Mouse (Mus musculus): ENCODE data around the gene Tomm40l. TPM values are rescaled to one million over a fixed set of nuclear protein-coding genes. Genes with fewer than 3 reads are reported as not detected.

Tomm40l gene
- polyA plus RNA-seq, 1 experiment from 2014 or later, result 25.4 TPM

GRCm38 (mm10) chr1:171193911-171194830 lies 28.1 kb downstream of the Tomm40l start:
- Histone ChIP-seq H3K9ac (ENCODE audit: low read depth, low read length) (no peak overlapping the region), H3K36me3 (ENCODE audit: control insufficient read depth, insufficient read depth, low read length) (no peaks in the 10 kb centered on the region), H3K4me2 (ENCODE audit: low read depth, low read length) (peak overlapping the region; percentile 45), H3K4me3 (ENCODE audit: low read depth, low read length) (peak overlapping the region; percentile 56; the same call in 1 of the 2 replicates), H3K4me1 (ENCODE audit: control insufficient read depth, insufficient read depth, low read length) (peaks cover 38% of the 10 kb centered on the region; the same call in 1 of the 2 replicates), H3K9me3 (ENCODE audit: control insufficient read depth, low read length) (no peaks in the 10 kb centered on the region), H3K27me3 (replicated peaks; ENCODE audit: control insufficient read depth, insufficient read depth, low read length) (peaks cover 61% of the 10 kb centered on the region), H3K27ac (replicated peaks; ENCODE audit: low read depth, low read length) (no peak overlapping the region)
- peak; percentile 19; the same call in 1 of the 2 replicates for ATAC-seq (ENCODE audit: low read depth)
- WGBS, result 20% methylated on average over 11 of the region's 11 CpGs
- peak; percentile 44 for DNase-seq (ENCODE audit: low spot score)

- Histone ChIP-seq H3K9ac (ENCODE audit: low read depth, low read length) (0 out of 2 replicates have a peak overlapping the region, but pooled peaks have one; percentile 34), H3K4me2 (ENCODE audit: low read depth, low read length) (peak overlapping the region; percentile 45), H3K27me3 (replicated peaks; ENCODE audit: control insufficient read depth, insufficient read depth, low read length) (peaks cover 61% of the 10 kb centered on the region), H3K27ac (replicated peaks; ENCODE audit: low read depth, low read length) (no peak overlapping the region), H3K9me3 (ENCODE audit: control insufficient read depth, low read length) (no peaks in the 10 kb centered on the region), H3K4me1 (ENCODE audit: control insufficient read depth, insufficient read depth, low read length) (peaks cover 44% of the 10 kb centered on the region; the same call in 1 of the 2 replicates), H3K4me3 (ENCODE audit: low read depth, low read length) (peak overlapping the region; percentile 26), H3K36me3 (ENCODE audit: control insufficient read depth, insufficient read depth, low read length) (no peaks in the 10 kb centered on the region)
- 4% methylated on average over 18 of the region's 18 CpGs for WGBS
- ATAC-seq (ENCODE audit: low read depth) (0 out of 2 replicates have a peak, but pooled peaks have one; percentile 24), DNase-seq (ENCODE audit: low spot score) (peak; percentile 54)
These were observed 29.0 kb downstream of the Tomm40l start for GRCm38 (mm10) chr1:171193093-171193840.

DNA sequence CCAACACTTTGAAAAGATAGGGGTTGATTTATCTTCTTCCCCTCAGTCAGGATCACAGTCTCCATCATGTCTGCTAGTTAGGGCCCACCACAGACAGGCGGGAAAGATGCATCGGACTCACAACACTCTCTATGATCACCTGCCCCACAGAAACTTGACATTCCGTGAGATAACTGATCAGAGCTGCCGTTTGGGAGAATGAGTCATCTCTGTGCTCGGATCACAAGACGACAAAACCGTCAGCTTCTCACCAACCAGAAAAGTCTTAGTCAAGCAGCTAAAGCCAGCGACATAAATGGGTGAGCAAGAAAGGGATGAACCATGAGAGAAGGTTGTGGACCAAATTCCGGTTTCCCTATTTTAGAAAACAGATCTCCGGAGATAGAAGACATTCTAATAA lies 30.0 kb downstream of the Tomm40l start:
- H3K9ac ChIP-seq (ENCODE audit: low read depth, low read length), result no peak overlapping the region
- WGBS, result 53% methylated on average over 10 of the region's 10 CpGs
- ATAC-seq (ENCODE audit: low read depth) (no peak), DNase-seq (ENCODE audit: low spot score) (no peak)
- no peak overlapping the region for H3K27ac ChIP-seq (replicated peaks; ENCODE audit: low read depth, low read length)
- H3K4me2 ChIP-seq (ENCODE audit: low read depth, low read length), result no peak overlapping the region
- no peak overlapping the region for H3K4me3 ChIP-seq (ENCODE audit: low read depth, low read length)
- no peaks in the 10 kb centered on the region for H3K36me3 ChIP-seq (ENCODE audit: control insufficient read depth, insufficient read depth, low read length)
- no peaks in the 10 kb centered on the region for H3K9me3 ChIP-seq (ENCODE audit: control insufficient read depth, low read length)
- peaks cover 44% of the 10 kb centered on the region; the same call in 1 of the 2 replicates for H3K4me1 ChIP-seq (ENCODE audit: control insufficient read depth, insufficient read depth, low read length)
- H3K27me3 ChIP-seq (replicated peaks; ENCODE audit: control insufficient read depth, insufficient read depth, low read length), result peaks cover 57% of the 10 kb centered on the region

DNA sequence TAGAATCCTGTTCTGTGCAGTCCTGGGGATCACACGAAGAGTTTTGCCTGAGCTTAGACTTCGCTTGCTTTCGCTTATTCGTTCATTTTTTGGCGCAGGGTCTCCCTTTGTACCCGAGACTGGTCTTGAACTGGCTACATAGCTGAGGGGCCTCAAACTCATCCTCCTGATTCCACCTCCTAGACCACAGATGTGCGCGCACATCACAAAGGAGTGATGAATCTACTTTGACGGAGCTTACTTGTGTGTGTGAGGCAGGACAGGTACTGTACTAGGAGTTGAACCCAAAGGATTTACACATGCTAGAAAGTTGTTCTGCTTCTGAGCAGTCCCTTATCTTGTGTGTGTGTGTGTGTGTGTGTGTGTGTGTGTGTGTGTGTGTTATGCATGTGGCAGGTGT lies 31.5 kb downstream of the Tomm40l start:
- no peaks in the 10 kb centered on the region for H3K36me3 ChIP-seq (ENCODE audit: control insufficient read depth, insufficient read depth, low read length)
- peaks cover 42% of the 10 kb centered on the region for H3K27me3 ChIP-seq (replicated peaks; ENCODE audit: control insufficient read depth, insufficient read depth, low read length)
- no peak overlapping the region for H3K4me2 ChIP-seq (ENCODE audit: low read depth, low read length)
- ATAC-seq (ENCODE audit: low read depth) (no peak), DNase-seq (ENCODE audit: low spot score) (no peak)
- WGBS, result 96% methylated on average over 9 of the region's 9 CpGs
- no peak overlapping the region for H3K4me3 ChIP-seq (ENCODE audit: low read depth, low read length)
- H3K9ac ChIP-seq (ENCODE audit: low read depth, low read length), result no peak overlapping the region
- peaks cover 42% of the 10 kb centered on the region; the same call in 1 of the 2 replicates for H3K4me1 ChIP-seq (ENCODE audit: control insufficient read depth, insufficient read depth, low read length)
- no peak overlapping the region for H3K27ac ChIP-seq (replicated peaks; ENCODE audit: low read depth, low read length)
- H3K9me3 ChIP-seq (ENCODE audit: control insufficient read depth, low read length), result no peaks in the 10 kb centered on the region

DNA sequence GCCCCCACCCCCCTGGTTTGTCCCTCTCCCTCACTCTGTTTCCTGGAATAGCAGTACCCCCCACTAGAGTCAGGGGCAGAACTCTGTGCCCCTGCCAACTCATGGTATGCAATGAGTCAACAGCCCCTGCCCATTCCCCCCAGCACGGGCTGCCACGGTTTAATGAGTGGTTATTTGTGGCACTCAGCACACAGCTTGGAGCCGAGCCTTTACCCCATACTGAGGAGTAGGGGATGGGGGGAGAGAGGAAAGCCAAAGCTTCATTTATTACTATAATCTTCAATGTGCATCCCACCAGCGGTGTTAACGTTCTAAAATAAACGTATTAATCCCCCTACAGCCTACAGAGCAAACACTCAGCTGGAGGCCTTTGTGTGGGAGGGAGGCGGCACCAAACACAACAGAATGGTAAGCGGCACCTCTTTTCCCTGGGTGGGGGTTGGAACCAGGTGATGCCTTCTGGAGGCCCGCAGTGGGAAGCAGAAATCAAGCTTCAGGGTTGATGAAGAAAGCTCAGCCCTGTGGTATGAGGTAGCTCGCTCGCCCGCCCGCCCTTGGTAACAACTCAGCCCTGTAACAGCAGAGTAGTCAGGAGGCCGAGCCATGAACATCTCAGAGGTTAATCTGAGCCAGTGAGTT lies 32.7 kb downstream of the Tomm40l start:
- Histone ChIP-seq H3K9me3 (ENCODE audit: control insufficient read depth, low read length) (no peaks in the 10 kb centered on the region), H3K4me2 (ENCODE audit: low read depth, low read length) (peak overlapping the region; percentile 26; the same call in 1 of the 2 replicates), H3K27me3 (replicated peaks; ENCODE audit: control insufficient read depth, insufficient read depth, low read length) (peaks cover 30% of the 10 kb centered on the region), H3K27ac (replicated peaks; ENCODE audit: low read depth, low read length) (peak overlapping the region; percentile 48), H3K36me3 (ENCODE audit: control insufficient read depth, insufficient read depth, low read length) (no peaks in the 10 kb centered on the region), H3K4me3 (ENCODE audit: low read depth, low read length) (no peak overlapping the region), H3K4me1 (ENCODE audit: control insufficient read depth, insufficient read depth, low read length) (peaks cover 36% of the 10 kb centered on the region; the same call in 1 of the 2 replicates), H3K9ac (ENCODE audit: low read depth, low read length) (no peak overlapping the region)
- peak; percentile 86 for DNase-seq (ENCODE audit: low spot score)
- peak; percentile 35 for ATAC-seq (ENCODE audit: low read depth)
- WGBS, result 39% methylated on average over 14 of the region's 14 CpGs

- peaks cover 24% of the 10 kb centered on the region for H3K27me3 ChIP-seq (replicated peaks; ENCODE audit: control insufficient read depth, insufficient read depth, low read length)
- DNase-seq (ENCODE audit: low spot score) (peak; percentile 42), ATAC-seq (ENCODE audit: low read depth) (no peak; the same call in 1 of the 2 replicates)
- peak overlapping the region; percentile 26; the same call in 1 of the 2 replicates for H3K4me2 ChIP-seq (ENCODE audit: low read depth, low read length)
- no peaks in the 10 kb centered on the region for H3K9me3 ChIP-seq (ENCODE audit: control insufficient read depth, low read length)
- peak overlapping the region; percentile 48; the same call in 1 of the 2 replicates for H3K27ac ChIP-seq (replicated peaks; ENCODE audit: low read depth, low read length)
- no peak overlapping the region for H3K4me3 ChIP-seq (ENCODE audit: low read depth, low read length)
- no peak overlapping the region for H3K9ac ChIP-seq (ENCODE audit: low read depth, low read length)
- 13% methylated on average over 8 of the region's 8 CpGs for WGBS
- H3K4me1 ChIP-seq (ENCODE audit: control insufficient read depth, insufficient read depth, low read length), result peaks cover 31% of the 10 kb centered on the region; the same call in 1 of the 2 replicates
- H3K36me3 ChIP-seq (ENCODE audit: control insufficient read depth, insufficient read depth, low read length), result no peaks in the 10 kb centered on the region
These were observed 33.3 kb downstream of the Tomm40l start for GRCm38 (mm10) chr1:171189046-171189445.

DNA sequence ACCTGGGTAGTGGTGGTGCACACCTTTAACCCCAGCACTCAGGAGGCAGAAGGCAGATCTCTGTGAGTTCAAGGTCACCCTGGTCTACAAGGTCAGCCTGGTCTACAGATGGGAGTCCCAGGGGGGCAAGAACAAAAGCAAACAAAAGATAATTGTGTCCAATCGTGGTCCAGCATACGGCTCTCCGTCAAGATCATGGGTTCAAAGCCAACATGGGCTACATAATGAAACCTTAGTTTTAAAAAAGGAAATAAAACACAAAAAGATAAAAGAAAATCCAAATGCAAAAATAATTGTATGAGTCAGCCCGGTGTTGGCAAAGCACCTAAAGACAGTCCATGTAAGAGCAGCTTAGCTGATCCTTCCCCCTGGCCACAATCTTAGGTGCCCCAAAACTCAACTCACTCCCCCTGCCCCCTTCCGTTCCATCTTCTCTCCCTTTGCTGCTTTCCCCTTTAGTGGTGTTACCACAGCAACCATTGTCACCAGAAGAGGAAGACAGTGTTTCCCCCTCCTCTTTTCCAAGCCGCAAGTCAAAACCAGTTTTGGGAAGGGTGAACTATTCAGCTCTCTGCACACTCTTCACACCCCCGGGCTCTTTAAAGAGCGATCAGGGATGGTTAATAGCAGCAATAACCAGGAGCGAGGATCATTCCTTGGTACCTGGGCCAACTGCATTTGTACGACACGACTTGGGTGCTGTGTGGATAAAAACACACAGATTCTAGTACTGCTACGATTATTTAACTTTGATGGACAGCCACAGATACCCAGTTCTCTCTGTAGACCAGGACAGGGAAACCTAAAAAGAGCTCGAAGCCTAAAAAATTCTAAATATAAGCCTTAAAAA lies 34.2 kb downstream of the Tomm40l start:
- no peaks in the 10 kb centered on the region for H3K36me3 ChIP-seq (ENCODE audit: control insufficient read depth, insufficient read depth, low read length)
- H3K4me1 ChIP-seq (ENCODE audit: control insufficient read depth, insufficient read depth, low read length), result peaks cover 22% of the 10 kb centered on the region; the same call in 1 of the 2 replicates
- no peak for ATAC-seq (ENCODE audit: low read depth)
- H3K9me3 ChIP-seq (ENCODE audit: control insufficient read depth, low read length), result no peaks in the 10 kb centered on the region
- peaks cover 17% of the 10 kb centered on the region for H3K27me3 ChIP-seq (replicated peaks; ENCODE audit: control insufficient read depth, insufficient read depth, low read length)
- no peak overlapping the region for H3K9ac ChIP-seq (ENCODE audit: low read depth, low read length)
- 55% methylated on average over 13 of the region's 13 CpGs for WGBS
- H3K4me3 ChIP-seq (ENCODE audit: low read depth, low read length), result no peak overlapping the region
- DNase-seq (ENCODE audit: low spot score), result peak; percentile 5
- H3K4me2 ChIP-seq (ENCODE audit: low read depth, low read length), result no peak overlapping the region
- no peak overlapping the region for H3K27ac ChIP-seq (replicated peaks; ENCODE audit: low read depth, low read length)

Measured in embryonic facial prominence, embryonic 14.5 days (tissue).